Mouse (Mus musculus): ENCODE data around the gene Rmdn3. TPM values are rescaled to one million over a fixed set of nuclear protein-coding genes. Genes with fewer than 3 reads are reported as not detected.
A peak's percentile ranks its signal among the peaks of the same experiment; 100 is the strongest.

The Rmdn3 gene
- polyA plus RNA-seq, 1 experiment from 2014 or later, result 28.4 TPM

DNA sequence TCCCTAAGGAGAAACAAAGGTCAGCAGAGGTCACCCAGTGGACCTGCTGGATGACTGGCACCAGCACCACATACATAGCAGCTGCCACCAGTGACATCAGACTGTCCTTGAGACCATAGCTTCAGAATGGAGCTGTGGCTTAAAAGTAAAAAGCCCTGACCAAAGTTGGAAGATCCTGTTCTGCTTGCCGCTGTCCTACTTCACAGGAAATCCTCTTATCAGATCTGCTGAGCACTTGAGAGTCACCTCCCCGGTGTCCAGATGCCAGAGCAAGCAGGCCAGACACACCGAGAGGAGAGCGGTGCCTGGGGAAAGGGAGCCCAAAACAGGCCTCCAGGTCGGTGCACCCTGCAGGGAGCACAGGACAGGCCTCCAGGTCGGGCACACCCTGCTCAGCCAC, 4.6 kb downstream of the Rmdn3 start:
- no peak for TF ChIP-seq CTCF (IDR thresholded peaks at IDR 0.05)
- H3K9ac ChIP-seq (replicated peaks; ENCODE audit: low read depth), result no peak overlapping the region
- no peaks in the 10 kb centered on the region for H3K9me3 ChIP-seq (ENCODE audit: low read length)
- DNase-seq (ENCODE audit: low spot score) (no peak), ATAC-seq (no peak)
- WGBS, result 76% methylated on average over 6 of the region's 6 CpGs
- no peaks in the 10 kb centered on the region; the same call in 1 of the 2 replicates for H3K4me1 ChIP-seq (ENCODE audit: insufficient read depth, low read depth, low read length)
- no peak overlapping the region for H3K4me3 ChIP-seq (ENCODE audit: low read depth, low read length)
- H3K36me3 ChIP-seq (ENCODE audit: insufficient read depth, low read length), result peaks cover 8% of the 10 kb centered on the region
- H3K4me2 ChIP-seq (replicated peaks; ENCODE audit: low read depth, low read length), result no peak overlapping the region
- no peaks in the 10 kb centered on the region for H3K27me3 ChIP-seq (replicated peaks; ENCODE audit: insufficient read depth, low read length)
- no peak overlapping the region for H3K27ac ChIP-seq (ENCODE audit: low read length)

DNA sequence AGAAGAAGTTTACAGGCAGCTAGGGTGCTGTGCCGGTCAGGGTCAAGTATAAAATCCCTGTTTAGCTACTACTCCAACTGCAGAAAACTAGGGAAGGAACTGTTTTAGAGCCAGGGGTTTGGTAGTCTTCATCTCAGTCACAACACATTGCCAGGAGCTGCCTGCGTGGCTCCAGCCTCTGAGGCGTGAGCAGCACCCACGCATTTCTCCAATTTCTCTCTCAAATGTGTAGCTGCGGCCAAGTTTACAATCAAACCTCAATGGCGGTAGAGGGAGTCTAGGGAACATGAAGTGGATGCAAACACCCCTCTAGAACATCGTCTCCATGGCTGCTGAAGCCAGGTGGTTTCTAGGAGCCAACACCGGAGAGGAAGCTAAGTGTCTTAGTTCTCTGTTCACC, 9.1 kb downstream of the Rmdn3 start:
- no peak for TF ChIP-seq CTCF (IDR thresholded peaks at IDR 0.05)
- TF ChIP-seq EP300 (IDR thresholded peaks at IDR 0.05), result no peak
- ATAC-seq, result no peak
- Histone ChIP-seq H3K9me3 (ENCODE audit: low read length) (no peaks in the 10 kb centered on the region), H3K4me1 (ENCODE audit: insufficient read depth, low read depth, low read length) (no peaks in the 10 kb centered on the region), H3K27me3 (replicated peaks; ENCODE audit: insufficient read depth, low read length) (no peaks in the 10 kb centered on the region), H3K9ac (replicated peaks; ENCODE audit: low read depth) (no peak overlapping the region), H3K27ac (ENCODE audit: low read length) (no peak overlapping the region), H3K4me2 (replicated peaks; ENCODE audit: low read depth, low read length) (no peak overlapping the region), H3K4me3 (ENCODE audit: low read depth, low read length) (no peak overlapping the region), H3K36me3 (ENCODE audit: insufficient read depth, low read length) (peaks cover 29% of the 10 kb centered on the region)
- 88% methylated on average over 8 of the region's 8 CpGs for WGBS
- no peak for DNase-seq (ENCODE audit: low spot score)

DNA sequence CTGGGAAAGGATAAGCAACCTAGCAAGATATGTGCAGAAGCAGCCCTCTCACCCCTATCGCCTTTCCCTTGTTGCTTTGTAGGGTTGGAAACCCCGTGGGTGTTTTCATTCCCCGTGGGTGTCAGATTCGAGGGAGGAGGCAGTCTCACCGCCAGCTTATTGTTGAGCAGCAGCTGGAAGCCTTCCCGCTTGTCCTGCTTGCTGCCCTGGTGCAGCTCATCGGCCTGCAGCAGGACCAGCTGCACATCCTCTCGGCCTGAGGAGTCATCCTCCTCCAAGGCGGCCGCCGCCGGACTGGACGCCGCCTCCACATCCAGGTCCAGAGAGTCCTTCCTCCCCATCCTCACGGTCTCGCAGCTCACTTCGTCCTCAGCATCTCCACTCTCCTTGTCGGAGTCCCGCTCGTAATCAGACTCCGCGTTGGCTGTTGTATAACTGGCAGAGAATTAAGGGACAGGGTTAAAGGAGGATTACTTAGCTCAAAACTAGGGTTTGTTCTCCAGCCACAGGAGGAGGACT, 9.6 kb downstream of the Rmdn3 start:
- Histone ChIP-seq H3K9me3 (ENCODE audit: low read length) (no peaks in the 10 kb centered on the region), H3K27ac (ENCODE audit: low read length) (no peak overlapping the region), H3K4me3 (ENCODE audit: low read depth, low read length) (no peak overlapping the region), H3K36me3 (ENCODE audit: insufficient read depth, low read length) (peaks cover 31% of the 10 kb centered on the region), H3K27me3 (replicated peaks; ENCODE audit: insufficient read depth, low read length) (no peaks in the 10 kb centered on the region), H3K4me1 (ENCODE audit: insufficient read depth, low read depth, low read length) (no peaks in the 10 kb centered on the region), H3K9ac (replicated peaks; ENCODE audit: low read depth) (no peak overlapping the region), H3K4me2 (replicated peaks; ENCODE audit: low read depth, low read length) (no peak overlapping the region)
- no peak for ATAC-seq
- no peak for DNase-seq (ENCODE audit: low spot score)
- 86% methylated on average over 22 of the region's 22 CpGs for WGBS
- TF ChIP-seq CTCF (IDR thresholded peaks at IDR 0.05) (no peak), EP300 (IDR thresholded peaks at IDR 0.05) (no peak)

- peaks cover 39% of the 10 kb centered on the region for H3K36me3 ChIP-seq (ENCODE audit: insufficient read depth, low read length)
- no peaks in the 10 kb centered on the region for H3K4me1 ChIP-seq (ENCODE audit: insufficient read depth, low read depth, low read length)
- no peaks in the 10 kb centered on the region for H3K9me3 ChIP-seq (ENCODE audit: low read length)
- no peak overlapping the region for H3K9ac ChIP-seq (replicated peaks; ENCODE audit: low read depth)
- no peaks in the 10 kb centered on the region for H3K27me3 ChIP-seq (replicated peaks; ENCODE audit: insufficient read depth, low read length)
- no peak for ATAC-seq
- TF ChIP-seq CTCF (IDR thresholded peaks at IDR 0.05), result no peak
- no peak for TF ChIP-seq EP300 (IDR thresholded peaks at IDR 0.05)
- WGBS, result 88% methylated on average over 6 of the region's 6 CpGs
- H3K4me3 ChIP-seq (ENCODE audit: low read depth, low read length), result no peak overlapping the region
- H3K4me2 ChIP-seq (replicated peaks; ENCODE audit: low read depth, low read length), result no peak overlapping the region
- no peak for DNase-seq (ENCODE audit: low spot score)
- no peak overlapping the region for H3K27ac ChIP-seq (ENCODE audit: low read length)
Measured at GRCm38 (mm10) chr2:119146435-119146834, 10.4 kb downstream of the Rmdn3 start.

DNA sequence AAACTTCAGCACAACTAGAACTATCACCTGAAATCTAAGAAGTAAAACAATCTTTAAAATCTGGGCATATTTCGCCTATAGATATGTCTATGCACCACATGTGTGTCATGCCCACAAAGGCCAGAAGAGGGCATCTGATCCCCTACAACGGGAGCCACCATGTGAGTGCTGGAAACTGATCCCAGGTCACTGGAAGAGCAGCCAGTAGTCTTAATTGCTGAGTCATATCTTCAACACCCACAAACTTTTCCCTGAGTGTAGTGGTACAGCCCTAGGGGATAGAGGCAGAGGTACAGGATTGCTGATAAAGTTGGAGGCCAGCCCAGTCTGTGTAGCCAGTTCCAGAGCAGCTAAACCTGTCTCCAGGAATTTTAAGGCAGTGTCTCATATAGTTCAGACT, 11.6 kb downstream of the Rmdn3 start:
- H3K36me3 ChIP-seq (ENCODE audit: insufficient read depth, low read length), result peaks cover 41% of the 10 kb centered on the region
- no peak overlapping the region for H3K27ac ChIP-seq (ENCODE audit: low read length)
- H3K4me2 ChIP-seq (replicated peaks; ENCODE audit: low read depth, low read length), result no peak overlapping the region
- ATAC-seq (no peak), DNase-seq (ENCODE audit: low spot score) (no peak)
- no peaks in the 10 kb centered on the region for H3K9me3 ChIP-seq (ENCODE audit: low read length)
- H3K4me1 ChIP-seq (ENCODE audit: insufficient read depth, low read depth, low read length), result no peaks in the 10 kb centered on the region
- WGBS, result 97% methylated on average over 2 of the region's 2 CpGs
- H3K4me3 ChIP-seq (ENCODE audit: low read depth, low read length), result no peak overlapping the region
- H3K9ac ChIP-seq (replicated peaks; ENCODE audit: low read depth), result no peak overlapping the region
- no peaks in the 10 kb centered on the region for H3K27me3 ChIP-seq (replicated peaks; ENCODE audit: insufficient read depth, low read length)
- TF ChIP-seq EP300 (IDR thresholded peaks at IDR 0.05) (no peak), CTCF (IDR thresholded peaks at IDR 0.05) (peak; percentile 59)

DNA sequence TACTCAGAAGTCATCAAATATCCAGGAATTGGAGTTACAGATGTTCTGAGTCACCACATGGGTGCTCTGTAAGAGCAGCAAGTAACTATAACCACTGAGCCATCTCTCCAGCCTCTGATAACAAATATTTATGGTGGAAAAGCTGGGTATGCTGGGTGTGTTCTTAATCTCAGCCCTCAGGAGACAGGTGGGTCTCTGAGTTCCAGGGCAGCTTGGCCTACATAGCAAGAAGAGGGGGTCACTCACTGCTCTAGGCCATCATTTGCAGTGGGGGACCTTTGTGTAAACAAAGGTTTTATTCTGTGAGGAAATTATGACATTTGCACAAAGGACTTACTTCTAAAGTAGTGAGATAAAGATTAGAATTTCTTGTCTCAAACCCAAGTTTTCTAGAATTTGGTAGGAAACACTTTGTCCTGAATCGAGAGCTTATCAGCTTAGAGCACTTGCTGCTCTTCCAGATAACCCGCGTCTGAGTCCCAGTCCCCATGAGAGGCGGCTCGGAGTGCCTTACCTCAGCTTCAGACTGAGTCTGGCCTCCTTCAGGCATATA, 20.4 kb downstream of the Rmdn3 start:
- TF ChIP-seq CTCF (IDR thresholded peaks at IDR 0.05) (no peak), EP300 (IDR thresholded peaks at IDR 0.05) (no peak)
- Histone ChIP-seq H3K36me3 (ENCODE audit: insufficient read depth, low read length) (peaks cover 31% of the 10 kb centered on the region), H3K27ac (ENCODE audit: low read length) (no peak overlapping the region), H3K9me3 (ENCODE audit: low read length) (no peaks in the 10 kb centered on the region), H3K4me3 (ENCODE audit: low read depth, low read length) (no peak overlapping the region), H3K9ac (replicated peaks; ENCODE audit: low read depth) (no peak overlapping the region), H3K4me1 (ENCODE audit: insufficient read depth, low read depth, low read length) (no peaks in the 10 kb centered on the region), H3K4me2 (replicated peaks; ENCODE audit: low read depth, low read length) (no peak overlapping the region), H3K27me3 (replicated peaks; ENCODE audit: insufficient read depth, low read length) (no peaks in the 10 kb centered on the region)
- no peak for DNase-seq (ENCODE audit: low spot score)
- no peak for ATAC-seq
- 75% methylated on average over 5 of the region's 5 CpGs for WGBS
